Mouse (Mus musculus) brown adipose tissue, adult 24 weeks (tissue): ENCODE measurements around the gene Asb13. TPM values are rescaled to one million over a fixed set of nuclear protein-coding genes. Genes with fewer than 3 reads are reported as not detected.

Experiments
- H3K27ac ChIP-seq: fragments of 200-500 bp; replicated peaks from 2 replicates; pipeline ENCODE4 v1.5.1; 2012; ENCODE audit warnings: low read depth, mild to moderate bottlenecking, low read length
- H3K4me1 ChIP-seq: fragments of 200-500 bp; 2 replicates; pipeline ENCODE4 v1.6.1; 2012; ENCODE audit warnings: low read length, mixed read lengths; ENCODE audit not compliant: control insufficient read depth, insufficient read depth, insufficient read length
- H3K4me3 ChIP-seq: fragments of 200-500 bp; 2 replicates; pipeline ENCODE4 v1.5.1; 2012; ENCODE audit warnings: low read depth, mild to moderate bottlenecking, low read length, moderate library complexity; ENCODE audit not compliant: insufficient read depth
- polyA plus RNA-seq: library from polyadenylated mRNA; stranded (reverse); fragments of >200 nt; gene quantifications from 2 replicates; pipeline ENCODE4 v1.2.4, GENCODE M21; 2012; ENCODE audit not compliant: missing spikeins, insufficient read depth, insufficient read length

Asb13 gene
- polyA plus RNA-seq, 1 experiment = 9.4 TPM

- Histone ChIP-seq H3K4me1 (no peaks in the 10 kb centered on the region), H3K27ac (no peak overlapping the region), H3K4me3 (no peak overlapping the region)
These were observed 45.3 kb downstream of the Asb13 start for GRCm38 (mm10) chr13:3679098-3679497.

- Histone ChIP-seq H3K27ac (no peak overlapping the region), H3K4me1 (no peaks in the 10 kb centered on the region), H3K4me3 (no peak overlapping the region)
These were observed 52.5 kb downstream of the Asb13 start for GRCm38 (mm10) chr13:3686306-3686705.

GRCm38 (mm10) chr13:3694599-3695343, 60.9 kb downstream of the Asb13 start:
- Histone ChIP-seq H3K4me3 (no peak overlapping the region), H3K27ac (no peak overlapping the region), H3K4me1 (peaks cover 2% of the 10 kb centered on the region; the same call in 1 of the 2 replicates)

DNA sequence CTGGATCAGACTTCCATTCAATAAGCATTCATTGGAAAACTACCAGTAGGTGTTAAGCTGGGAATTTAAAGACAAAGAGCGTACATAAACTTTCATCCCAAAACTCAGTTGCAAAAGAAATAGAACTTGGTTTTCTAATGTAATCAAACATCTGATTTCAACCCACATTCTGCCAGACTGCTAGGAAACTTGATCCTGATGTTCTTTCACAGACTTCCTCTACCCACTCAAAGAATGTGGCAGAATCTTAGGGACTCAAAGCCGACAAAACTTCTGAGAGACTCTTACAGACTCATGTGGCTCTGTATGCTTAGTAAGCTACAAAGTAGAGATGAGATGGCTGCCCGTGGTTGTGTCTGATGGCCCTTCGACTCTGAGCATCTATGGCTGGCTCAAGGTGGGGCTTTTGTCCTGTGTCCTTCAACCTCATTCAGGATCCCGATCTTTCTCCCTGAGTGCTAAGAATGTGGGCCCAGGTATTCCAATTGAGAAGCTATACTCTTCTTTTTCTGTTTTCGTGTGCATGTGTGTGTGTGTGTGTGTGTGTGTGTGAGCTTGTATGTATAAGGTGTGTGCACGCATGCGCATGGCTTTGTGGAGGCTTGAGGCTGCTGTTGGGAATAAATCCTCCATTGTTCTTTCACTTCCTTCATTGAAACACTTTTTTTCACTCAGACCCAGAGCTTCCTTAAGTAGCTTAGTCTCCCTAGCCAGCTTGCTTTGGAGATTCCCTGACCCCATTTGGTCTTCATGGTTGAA, 63.3 kb downstream of the Asb13 start:
- Histone ChIP-seq H3K4me1 (peaks cover 2% of the 10 kb centered on the region; the same call in 1 of the 2 replicates), H3K27ac (no peak overlapping the region), H3K4me3 (no peak overlapping the region)

DNA sequence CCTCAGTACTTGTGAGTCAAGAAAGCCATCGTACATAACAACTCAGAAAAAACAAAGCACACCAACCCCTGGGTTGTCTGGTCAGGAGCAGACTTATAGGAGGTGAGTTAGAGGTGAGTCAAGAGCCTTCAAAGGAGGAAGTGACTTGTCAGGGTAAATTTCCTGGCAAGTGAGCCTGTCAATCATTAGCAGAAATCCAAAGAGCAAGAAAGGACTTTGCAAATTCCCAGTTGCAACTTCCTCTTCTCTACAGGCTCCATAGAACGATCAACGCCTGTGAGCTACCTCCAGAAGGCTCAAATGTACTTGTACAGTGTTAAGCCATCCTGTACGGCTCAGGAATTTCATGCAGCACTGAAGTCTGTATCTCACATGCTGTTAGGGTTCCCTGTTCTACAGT, 66.9 kb downstream of the Asb13 start:
- no peak overlapping the region for H3K4me3 ChIP-seq
- no peaks in the 10 kb centered on the region for H3K4me1 ChIP-seq
- no peak overlapping the region for H3K27ac ChIP-seq

Other genes with a start within 250 kb of the Asb13 start
- gene Gdi2, start 96.0 kb upstream of the Asb13 start, polyA plus RNA-seq = 287 and 477 TPM in 2 replicates
- gene Fam208b, start 22.9 kb upstream of the Asb13 start, polyA plus RNA-seq = 4.7 and 6.2 TPM in 2 replicates
- not detected in 2 replicates for gene Calml3, start 170.3 kb downstream of the Asb13 start, polyA plus RNA-seq
- not detected in 2 replicates for gene Calm4, start 203.7 kb downstream of the Asb13 start, polyA plus RNA-seq
- not detected in 2 replicates for gene Calm5, start 220.1 kb downstream of the Asb13 start, polyA plus RNA-seq